Mouse (Mus musculus): ENCODE results near the gene Prpf40b. TPM values are rescaled to one million over a fixed set of nuclear protein-coding genes. Genes with fewer than 3 reads are reported as not detected.
A peak's percentile ranks its signal among the peaks of the same experiment; 100 is the strongest.

The Prpf40b gene
- polyA plus RNA-seq, 1 experiment from 2014 or later = 34.8 TPM

- 79% methylated on average over 2 of the region's 2 CpGs for WGBS
- H3K9me3 ChIP-seq (ENCODE audit: control insufficient read depth, low read length) = no peaks in the 10 kb centered on the region
- ATAC-seq = 0 out of 2 replicates have a peak, but pooled peaks have one; percentile 10
- H3K4me2 ChIP-seq (ENCODE audit: low read depth, low read length) = no peak overlapping the region
- H3K4me1 ChIP-seq (ENCODE audit: control insufficient read depth, insufficient read depth, low read length) = peaks cover 28% of the 10 kb centered on the region
- no peaks in the 10 kb centered on the region for H3K36me3 ChIP-seq (ENCODE audit: control insufficient read depth, insufficient read depth, low read length)
- peak overlapping the region; percentile 45 for H3K27ac ChIP-seq (ENCODE audit: low read length)
- no peak overlapping the region for H3K9ac ChIP-seq (ENCODE audit: low read depth, low read length)
- H3K27me3 ChIP-seq (replicated peaks; ENCODE audit: control insufficient read depth, insufficient read depth, low read length) = no peaks in the 10 kb centered on the region
- no peak overlapping the region for H3K4me3 ChIP-seq (ENCODE audit: low read length)
These were observed 40.3 kb upstream of the Prpf40b start for GRCm38 (mm10) chr15:99254477-99255005.

GRCm38 (mm10) chr15:99255241-99255749 is 39.6 kb upstream of the Prpf40b start:
- Histone ChIP-seq H3K36me3 (ENCODE audit: control insufficient read depth, insufficient read depth, low read length) (no peaks in the 10 kb centered on the region), H3K27me3 (replicated peaks; ENCODE audit: control insufficient read depth, insufficient read depth, low read length) (no peaks in the 10 kb centered on the region), H3K4me3 (ENCODE audit: low read length) (no peak overlapping the region), H3K4me1 (ENCODE audit: control insufficient read depth, insufficient read depth, low read length) (peaks cover 26% of the 10 kb centered on the region), H3K27ac (ENCODE audit: low read length) (no peak overlapping the region), H3K9me3 (ENCODE audit: control insufficient read depth, low read length) (no peaks in the 10 kb centered on the region), H3K9ac (ENCODE audit: low read depth, low read length) (no peak overlapping the region), H3K4me2 (ENCODE audit: low read depth, low read length) (no peak overlapping the region)
- WGBS = 87% methylated on average over 6 of the region's 6 CpGs
- no peak for ATAC-seq

- peak overlapping the region; percentile 36 for H3K9ac ChIP-seq (ENCODE audit: low read depth, low read length)
- H3K4me2 ChIP-seq (ENCODE audit: low read depth, low read length) = peak overlapping the region; percentile 49
- no peak overlapping the region; the same call in 1 of the 2 replicates for H3K4me3 ChIP-seq (ENCODE audit: low read length)
- ATAC-seq = peak; percentile 57
- H3K27me3 ChIP-seq (replicated peaks; ENCODE audit: control insufficient read depth, insufficient read depth, low read length) = no peaks in the 10 kb centered on the region
- H3K9me3 ChIP-seq (ENCODE audit: control insufficient read depth, low read length) = no peaks in the 10 kb centered on the region
- H3K4me1 ChIP-seq (ENCODE audit: control insufficient read depth, insufficient read depth, low read length) = peaks cover 10% of the 10 kb centered on the region
- no peaks in the 10 kb centered on the region for H3K36me3 ChIP-seq (ENCODE audit: control insufficient read depth, insufficient read depth, low read length)
- peak overlapping the region; percentile 66 for H3K27ac ChIP-seq (ENCODE audit: low read length)
- 57% methylated on average over 8 of the region's 8 CpGs for WGBS
These were observed 35.6 kb upstream of the Prpf40b start for GRCm38 (mm10) chr15:99259167-99259729.

GRCm38 (mm10) chr15:99259730-99260252 is 35.1 kb upstream of the Prpf40b start:
- Histone ChIP-seq H3K9ac (ENCODE audit: low read depth, low read length) (peak overlapping the region; percentile 36), H3K4me1 (ENCODE audit: control insufficient read depth, insufficient read depth, low read length) (peaks cover 6% of the 10 kb centered on the region)

GRCm38 (mm10) chr15:99262702-99263101 is 32.2 kb upstream of the Prpf40b start:
- H3K4me3 ChIP-seq (ENCODE audit: low read length) = no peak overlapping the region
- no peak overlapping the region for H3K9ac ChIP-seq (ENCODE audit: low read depth, low read length)
- ATAC-seq = no peak
- peaks cover 5% of the 10 kb centered on the region for H3K4me1 ChIP-seq (ENCODE audit: control insufficient read depth, insufficient read depth, low read length)
- no peaks in the 10 kb centered on the region for H3K9me3 ChIP-seq (ENCODE audit: control insufficient read depth, low read length)
- H3K27me3 ChIP-seq (replicated peaks; ENCODE audit: control insufficient read depth, insufficient read depth, low read length) = 0 out of 2 replicates have a peak, but pooled peaks cover 2% of the 10 kb centered on the region
- H3K4me2 ChIP-seq (ENCODE audit: low read depth, low read length) = no peak overlapping the region; the same call in 1 of the 2 replicates
- no peaks in the 10 kb centered on the region for H3K36me3 ChIP-seq (ENCODE audit: control insufficient read depth, insufficient read depth, low read length)
- 50% methylated on average over 10 of the region's 10 CpGs for WGBS
- H3K27ac ChIP-seq (ENCODE audit: low read length) = no peak overlapping the region

More at GRCm38 (mm10) chr15:99259730-99260252, 35.1 kb upstream of the Prpf40b start:
- Histone ChIP-seq H3K4me2 (ENCODE audit: low read depth, low read length) (peak overlapping the region; percentile 49), H3K27ac (ENCODE audit: low read length) (peak overlapping the region; percentile 66), H3K36me3 (ENCODE audit: control insufficient read depth, insufficient read depth, low read length) (no peaks in the 10 kb centered on the region), H3K9me3 (ENCODE audit: control insufficient read depth, low read length) (no peaks in the 10 kb centered on the region), H3K4me3 (ENCODE audit: low read length) (peak overlapping the region; percentile 17), H3K27me3 (replicated peaks; ENCODE audit: control insufficient read depth, insufficient read depth, low read length) (no peaks in the 10 kb centered on the region)
- ATAC-seq = peak; percentile 74
- under 1% methylated on average over 7 of the region's 10 CpGs for WGBS

GRCm38 (mm10) chr15:99264363-99264762 is 30.5 kb upstream of the Prpf40b start:
- 77% methylated on average over 2 of the region's 2 CpGs for WGBS
- H3K4me3 ChIP-seq (ENCODE audit: low read length) = no peak overlapping the region
- H3K4me2 ChIP-seq (ENCODE audit: low read depth, low read length) = no peak overlapping the region
- H3K4me1 ChIP-seq (ENCODE audit: control insufficient read depth, insufficient read depth, low read length) = peaks cover 2% of the 10 kb centered on the region
- ATAC-seq = no peak
- no peaks in the 10 kb centered on the region for H3K36me3 ChIP-seq (ENCODE audit: control insufficient read depth, insufficient read depth, low read length)
- 0 out of 2 replicates have a peak, but pooled peaks cover 2% of the 10 kb centered on the region for H3K27me3 ChIP-seq (replicated peaks; ENCODE audit: control insufficient read depth, insufficient read depth, low read length)
- H3K27ac ChIP-seq (ENCODE audit: low read length) = no peak overlapping the region
- no peaks in the 10 kb centered on the region for H3K9me3 ChIP-seq (ENCODE audit: control insufficient read depth, low read length)
- peak overlapping the region; percentile 49 for H3K9ac ChIP-seq (ENCODE audit: low read depth, low read length)

- Histone ChIP-seq H3K27me3 (replicated peaks; ENCODE audit: control insufficient read depth, insufficient read depth, low read length) (0 out of 2 replicates have a peak, but pooled peaks cover 2% of the 10 kb centered on the region), H3K4me2 (ENCODE audit: low read depth, low read length) (no peak overlapping the region), H3K9me3 (ENCODE audit: control insufficient read depth, low read length) (no peaks in the 10 kb centered on the region), H3K36me3 (ENCODE audit: control insufficient read depth, insufficient read depth, low read length) (no peaks in the 10 kb centered on the region), H3K4me3 (ENCODE audit: low read length) (no peak overlapping the region), H3K27ac (ENCODE audit: low read length) (no peak overlapping the region), H3K4me1 (ENCODE audit: control insufficient read depth, insufficient read depth, low read length) (no peaks in the 10 kb centered on the region), H3K9ac (ENCODE audit: low read depth, low read length) (no peak overlapping the region)
- 9% methylated on average over 4 of the region's 4 CpGs for WGBS
- peak; percentile 75 for ATAC-seq
These were observed 29.2 kb upstream of the Prpf40b start for GRCm38 (mm10) chr15:99265679-99266078.

GRCm38 (mm10) chr15:99276095-99276494 is 18.8 kb upstream of the Prpf40b start:
- ATAC-seq = no peak
- 80% methylated on average over 8 of the region's 8 CpGs for WGBS
- no peak overlapping the region for H3K27ac ChIP-seq (ENCODE audit: low read length)

GRCm38 (mm10) chr15:99278271-99278670 is 16.6 kb upstream of the Prpf40b start:
- no peaks in the 10 kb centered on the region for H3K36me3 ChIP-seq (ENCODE audit: control insufficient read depth, insufficient read depth, low read length)
- 0 out of 2 replicates have a peak, but pooled peaks cover 2% of the 10 kb centered on the region for H3K27me3 ChIP-seq (replicated peaks; ENCODE audit: control insufficient read depth, insufficient read depth, low read length)
- H3K9me3 ChIP-seq (ENCODE audit: control insufficient read depth, low read length) = no peaks in the 10 kb centered on the region
- no peak overlapping the region for H3K4me2 ChIP-seq (ENCODE audit: low read depth, low read length)
- ATAC-seq = no peak
- 81% methylated on average over 7 of the region's 7 CpGs for WGBS
- no peak overlapping the region for H3K4me3 ChIP-seq (ENCODE audit: low read length)
- H3K9ac ChIP-seq (ENCODE audit: low read depth, low read length) = 0 out of 2 replicates have a peak overlapping the region, but pooled peaks have one; percentile 30
- H3K27ac ChIP-seq (ENCODE audit: low read length) = no peak overlapping the region
- no peaks in the 10 kb centered on the region for H3K4me1 ChIP-seq (ENCODE audit: control insufficient read depth, insufficient read depth, low read length)

More at GRCm38 (mm10) chr15:99276095-99276494, 18.8 kb upstream of the Prpf40b start:
- Histone ChIP-seq H3K9me3 (ENCODE audit: control insufficient read depth, low read length) (no peaks in the 10 kb centered on the region), H3K4me1 (ENCODE audit: control insufficient read depth, insufficient read depth, low read length) (no peaks in the 10 kb centered on the region), H3K36me3 (ENCODE audit: control insufficient read depth, insufficient read depth, low read length) (no peaks in the 10 kb centered on the region), H3K27me3 (replicated peaks; ENCODE audit: control insufficient read depth, insufficient read depth, low read length) (0 out of 2 replicates have a peak, but pooled peaks cover 2% of the 10 kb centered on the region), H3K4me3 (ENCODE audit: low read length) (no peak overlapping the region), H3K4me2 (ENCODE audit: low read depth, low read length) (no peak overlapping the region), H3K9ac (ENCODE audit: low read depth, low read length) (no peak overlapping the region)
